Mouse (Mus musculus): ENCODE measurements around the gene Psmb9. TPM values are rescaled to one million over a fixed set of nuclear protein-coding genes. Genes with fewer than 3 reads are reported as not detected.

Gene Psmb9
- polyA plus RNA-seq, 1 experiment from 2014 or later, result 36.8 TPM

- Histone ChIP-seq H3K27ac (ENCODE audit: low read depth, low read length) (no peak overlapping the region), H3K36me3 (ENCODE audit: control insufficient read depth, insufficient read depth) (no peaks in the 10 kb centered on the region; the same call in 1 of the 2 replicates), H3K4me2 (replicated peaks; ENCODE audit: low read depth) (no peak overlapping the region), H3K27me3 (replicated peaks; ENCODE audit: control insufficient read depth, insufficient read depth, low read length) (peaks cover 5% of the 10 kb centered on the region), H3K9ac (ENCODE audit: low read depth, low read length) (no peak overlapping the region), H3K4me3 (ENCODE audit: low read depth, low read length) (no peak overlapping the region), H3K9me3 (ENCODE audit: control insufficient read depth) (no peaks in the 10 kb centered on the region), H3K4me1 (replicated peaks; ENCODE audit: control insufficient read depth, insufficient read depth, low read length) (no peaks in the 10 kb centered on the region; the same call in 1 of the 2 replicates)
- 60% methylated on average over 8 of the region's 8 CpGs for WGBS
- no peak for TF ChIP-seq CTCF (IDR thresholded peaks at IDR 0.05; ENCODE audit: low read depth)
- no peak for ATAC-seq
Observed at GRCm38 (mm10) chr17:34193468-34193867, 5.9 kb upstream of the Psmb9 start.

- Histone ChIP-seq H3K27me3 (replicated peaks; ENCODE audit: control insufficient read depth, insufficient read depth, low read length) (peaks cover 5% of the 10 kb centered on the region), H3K27ac (ENCODE audit: low read depth, low read length) (no peak overlapping the region), H3K4me1 (replicated peaks; ENCODE audit: control insufficient read depth, insufficient read depth, low read length) (no peaks in the 10 kb centered on the region; the same call in 1 of the 2 replicates), H3K9ac (ENCODE audit: low read depth, low read length) (no peak overlapping the region), H3K36me3 (ENCODE audit: control insufficient read depth, insufficient read depth) (no peaks in the 10 kb centered on the region; the same call in 1 of the 2 replicates), H3K9me3 (ENCODE audit: control insufficient read depth) (no peaks in the 10 kb centered on the region), H3K4me2 (replicated peaks; ENCODE audit: low read depth) (no peak overlapping the region), H3K4me3 (ENCODE audit: low read depth, low read length) (no peak overlapping the region)
- ATAC-seq, result no peak
- 27% methylated on average over 16 of the region's 16 CpGs for WGBS
- no peak for TF ChIP-seq CTCF (IDR thresholded peaks at IDR 0.05; ENCODE audit: low read depth)
Observed at GRCm38 (mm10) chr17:34192852-34193251, 5.3 kb upstream of the Psmb9 start.

- Histone ChIP-seq H3K9me3 (ENCODE audit: control insufficient read depth) (no peaks in the 10 kb centered on the region), H3K9ac (ENCODE audit: low read depth, low read length) (no peak overlapping the region), H3K27me3 (replicated peaks; ENCODE audit: control insufficient read depth, insufficient read depth, low read length) (no peaks in the 10 kb centered on the region), H3K4me1 (replicated peaks; ENCODE audit: control insufficient read depth, insufficient read depth, low read length) (no peaks in the 10 kb centered on the region; the same call in 1 of the 2 replicates), H3K36me3 (ENCODE audit: control insufficient read depth, insufficient read depth) (no peaks in the 10 kb centered on the region; the same call in 1 of the 2 replicates), H3K4me2 (replicated peaks; ENCODE audit: low read depth) (0 out of 2 replicates have a peak overlapping the region, but pooled peaks have one; percentile 10), H3K4me3 (ENCODE audit: low read depth, low read length) (no peak overlapping the region), H3K27ac (ENCODE audit: low read depth, low read length) (no peak overlapping the region)
- WGBS, result 84% methylated on average over 6 of the region's 6 CpGs
- no peak for ATAC-seq
- TF ChIP-seq CTCF (IDR thresholded peaks at IDR 0.05; ENCODE audit: low read depth), result no peak
Observed at GRCm38 (mm10) chr17:34188986-34189385, 1.4 kb upstream of the Psmb9 start.

GRCm38 (mm10) chr17:34188010-34188409 lies 446 bp upstream of the Psmb9 start:
- Histone ChIP-seq H3K36me3 (ENCODE audit: control insufficient read depth, insufficient read depth) (no peaks in the 10 kb centered on the region; the same call in 1 of the 2 replicates), H3K9me3 (ENCODE audit: control insufficient read depth) (no peaks in the 10 kb centered on the region), H3K9ac (ENCODE audit: low read depth, low read length) (peak overlapping the region; percentile 70), H3K4me1 (replicated peaks; ENCODE audit: control insufficient read depth, insufficient read depth, low read length) (no peaks in the 10 kb centered on the region; the same call in 1 of the 2 replicates), H3K27me3 (replicated peaks; ENCODE audit: control insufficient read depth, insufficient read depth, low read length) (no peaks in the 10 kb centered on the region), H3K4me2 (replicated peaks; ENCODE audit: low read depth) (peak overlapping the region; percentile 98), H3K4me3 (ENCODE audit: low read depth, low read length) (peak overlapping the region; percentile 65), H3K27ac (ENCODE audit: low read depth, low read length) (peak overlapping the region; percentile 77)
- 0 out of 2 replicates have a peak, but pooled peaks have one; percentile 5 for ATAC-seq
- 6% methylated on average over 20 of the region's 20 CpGs for WGBS
- no peak for TF ChIP-seq CTCF (IDR thresholded peaks at IDR 0.05; ENCODE audit: low read depth)

- ATAC-seq, result peak; percentile 55
Observed at GRCm38 (mm10) chr17:34186885-34187260, 691 bp downstream of the Psmb9 start.

GRCm38 (mm10) chr17:34185526-34185925 lies 2.0 kb downstream of the Psmb9 start:
- H3K9me3 ChIP-seq (ENCODE audit: control insufficient read depth), result no peaks in the 10 kb centered on the region
- no peak overlapping the region for H3K27ac ChIP-seq (ENCODE audit: low read depth, low read length)
- no peaks in the 10 kb centered on the region for H3K27me3 ChIP-seq (replicated peaks; ENCODE audit: control insufficient read depth, insufficient read depth, low read length)
- H3K36me3 ChIP-seq (ENCODE audit: control insufficient read depth, insufficient read depth), result no peaks in the 10 kb centered on the region; the same call in 1 of the 2 replicates
- H3K4me1 ChIP-seq (replicated peaks; ENCODE audit: control insufficient read depth, insufficient read depth, low read length), result no peaks in the 10 kb centered on the region; the same call in 1 of the 2 replicates
- no peak overlapping the region for H3K4me3 ChIP-seq (ENCODE audit: low read depth, low read length)
- H3K9ac ChIP-seq (ENCODE audit: low read depth, low read length), result no peak overlapping the region
- WGBS, result 94% methylated on average over 9 of the region's 9 CpGs
- H3K4me2 ChIP-seq (replicated peaks; ENCODE audit: low read depth), result no peak overlapping the region
- TF ChIP-seq CTCF (IDR thresholded peaks at IDR 0.05; ENCODE audit: low read depth), result no peak
- ATAC-seq, result no peak

More at GRCm38 (mm10) chr17:34186885-34187260, 691 bp downstream of the Psmb9 start:
- Histone ChIP-seq H3K9ac (ENCODE audit: low read depth, low read length) (peak overlapping the region; percentile 70), H3K27ac (ENCODE audit: low read depth, low read length) (peak overlapping the region; percentile 77), H3K36me3 (ENCODE audit: control insufficient read depth, insufficient read depth) (no peaks in the 10 kb centered on the region; the same call in 1 of the 2 replicates), H3K4me2 (replicated peaks; ENCODE audit: low read depth) (peak overlapping the region; percentile 98), H3K27me3 (replicated peaks; ENCODE audit: control insufficient read depth, insufficient read depth, low read length) (no peaks in the 10 kb centered on the region), H3K4me3 (ENCODE audit: low read depth, low read length) (peak overlapping the region; percentile 65), H3K4me1 (replicated peaks; ENCODE audit: control insufficient read depth, insufficient read depth, low read length) (no peaks in the 10 kb centered on the region; the same call in 1 of the 2 replicates), H3K9me3 (ENCODE audit: control insufficient read depth) (no peaks in the 10 kb centered on the region)
- TF ChIP-seq CTCF (IDR thresholded peaks at IDR 0.05; ENCODE audit: low read depth), result no peak
- WGBS, result 5% methylated on average over 14 of the region's 14 CpGs

All from intestine, postnatal 0 days (tissue).